Mouse (Mus musculus) heart, postnatal 36 days (tissue): ENCODE results near the gene Cygb. TPM values are rescaled to one million over a fixed set of nuclear protein-coding genes. Genes with fewer than 3 reads are reported as not detected.

Experiments used
- DNase-seq, 2 experiments: peaks; one replicate each; pipeline ENCODE4 v3.0.0; 2021 to 2022
- intact Hi-C: fragments of 180-260 bp; cut with DNase I; formaldehyde crosslinking; loops from one replicate; pipeline ENCODE4 v1.15.1; 2025
- total RNA-seq, 2 experiments: library from RNA; stranded (reverse); gene quantifications; 2 replicates each; pipeline ENCODE4 v1.2.3; 2021

Cygb gene
- total RNA-seq, 2 experiments from 2014 or later, result 39.8 to 50.8 TPM

GRCm38 (mm10) chr11:116596766-116597165 is 57.3 kb downstream of the Cygb start:
- no peak for DNase-seq
- intact Hi-C loops, result no loop called here

Other genes starting within 250 kb of the Cygb start
- gene Rnf157, start 241.3 kb downstream of the Cygb start, total RNA-seq, result 1 to 10 TPM; 5.8 to 6.1 TPM
- 10 to 100 TPM; 40.4 to 44.9 TPM for gene Ubald2, start 220.2 kb downstream of the Cygb start, total RNA-seq
- under 1 TPM in 1 of 2 experiments, not detected in 1; 0.11 TPM for gene Qrich2, start 188.1 kb downstream of the Cygb start, total RNA-seq
- gene Prpsap1, start 160.1 kb downstream of the Cygb start, total RNA-seq, result 10 to 100 TPM; 30.9 to 34.6 TPM
- gene Sphk1, start 123.4 kb downstream of the Cygb start, total RNA-seq, result 1 to 10 TPM; 1.0 to 1.2 TPM
- gene Ube2o, start 72.9 kb downstream of the Cygb start, total RNA-seq, result 10 to 100 TPM; 28.5 to 29.7 TPM
- not detected for gene Aanat, start 67.9 kb downstream of the Cygb start, total RNA-seq
- 10 to 100 TPM; 10.3 to 15.3 TPM for gene Rhbdf2, start 27.3 kb downstream of the Cygb start, total RNA-seq
- gene Prcd, start 779 bp downstream of the Cygb start, total RNA-seq, result 1 to 10 TPM in 1 of 2 experiments, under 1 TPM in 1; 0.97 to 1.8 TPM
- not detected for gene St6galnac1, start 121.2 kb upstream of the Cygb start, total RNA-seq
- 10 to 100 TPM; 18.1 to 21.1 TPM for gene Mxra7, start 173.7 kb upstream of the Cygb start, total RNA-seq
- gene Mettl23, start 189.0 kb upstream of the Cygb start, total RNA-seq, result 10 to 100 TPM; 40.0 to 41.1 TPM
- 10 to 100 TPM; 29.5 to 34.9 TPM for gene Jmjd6, start 189.1 kb upstream of the Cygb start, total RNA-seq
- 10 to 100 TPM; 30.3 to 33.5 TPM for gene Mfsd11, start 198.1 kb upstream of the Cygb start, total RNA-seq
- gene Srsf2, start 198.8 kb upstream of the Cygb start, total RNA-seq, result 100 to 1,000 TPM in 1 of 2 experiments, 10 to 100 TPM in 1; 94.5 to 116 TPM